Comparison of ENCODE assay signal across 8 mouse cellular contexts in genomic region chr5:65696821-65697485, GRCm38 (mm10). TPM values are rescaled to one million over a fixed set of nuclear protein-coding genes. Genes with fewer than 3 reads are reported as not detected.
DNase-seq lines count a peak whose midpoint lies in the region; ATAC-seq lines count a peak whose summit lies in the region.

No protein-coding gene starts in this region.

- H3K9me3 ChIP-seq in hindbrain, embryonic 12.5 days (replicated peaks): no peaks in the 10 kb centered on the region

- H3K9ac ChIP-seq in hindbrain, embryonic 12.5 days: peak overlapping the region; percentile 92

- ATAC-seq in hindbrain, embryonic 12.5 days (ENCODE audit: low FRiP score): peak; percentile 53

- peak overlapping the region; percentile 97 for H3K27ac ChIP-seq in hindbrain, embryonic 12.5 days

- peaks cover 24% of the 10 kb centered on the region for H3K4me1 ChIP-seq in hindbrain, embryonic 12.5 days

- WGBS in hindbrain, embryonic 12.5 days: under 1% methylated on average over 58 of the region's 58 CpGs

- no peaks in the 10 kb centered on the region for H3K27me3 ChIP-seq in hindbrain, embryonic 12.5 days

- 0 out of 2 replicates have a peak, but pooled peaks cover 5% of the 10 kb centered on the region for H3K36me3 ChIP-seq in hindbrain, embryonic 12.5 days

- DNase-seq in Muller cell, postnatal 12 days (ENCODE audit: inconsistent ontology term): peak; percentile 74
- DNase-seq in cerebellum, adult 9-11 months: peak; percentile 77
- DNase-seq in frontal cortex, postnatal 10 days (ENCODE audit: low spot score in 2 of 2): peak; percentile 33 to 64
- peak; percentile 70 to 75 for DNase-seq in layer of hippocampus, postnatal 14 days (ENCODE audit: low spot score in 2 of 2)
- peak; percentile 78 for DNase-seq in lung, postnatal 14 days
- peak; percentile 64 for DNase-seq in ovary, postnatal 36 days (ENCODE audit: low spot score)
- DNase-seq in thymus, postnatal 14 days: peak; percentile 72

- peak overlapping the region; percentile 59 for H3K4me2 ChIP-seq in hindbrain, embryonic 12.5 days (replicated peaks)

- H3K4me3 ChIP-seq in hindbrain, embryonic 12.5 days: peak overlapping the region; percentile 73

RNA-seq across cellular contexts. Expression of gene Pds5a, which starts 1.1 kb away (rescaled TPM):
- 102 and 109 TPM in 2 replicates for polyA plus RNA-seq in hindbrain, embryonic 12.5 days (2016; fragmentation: Nextera tagmentation; extraction: Ambion mirVana)
- 10 to 100 TPM; 80.6 to 82.6 TPM for total RNA-seq in layer of hippocampus, postnatal 14 days (2021)

Comparison
In these comparisons a context has a peak if more than half of its experiments do, and no peak if none do; other contexts are left out.
1. Peak in every context shown above with its lines: DNase-seq, ATAC-seq, H3K4me3 ChIP-seq and H3K27ac ChIP-seq.